Mouse (Mus musculus): ENCODE results near the gene Clcf1.

DNA sequence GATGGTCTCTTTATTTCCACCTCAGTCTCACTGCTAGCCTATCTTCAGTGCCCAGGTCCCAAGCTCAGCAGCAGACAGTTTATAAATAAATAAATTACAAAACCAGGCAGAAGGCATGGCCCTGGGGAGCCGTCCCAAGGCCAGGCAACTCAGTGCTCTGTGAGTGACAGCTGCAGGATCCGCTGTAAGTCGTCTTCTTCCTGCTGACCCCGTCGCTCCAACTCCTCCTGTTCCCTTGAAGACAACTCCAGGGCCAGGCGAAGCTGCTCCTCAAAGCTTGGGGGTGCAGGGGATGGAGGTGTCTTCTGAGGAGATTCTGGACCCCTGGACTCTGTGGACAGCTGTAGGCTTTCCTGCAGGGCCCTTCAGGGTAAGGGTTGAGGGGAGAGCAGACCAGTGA is 56.1 kb downstream of the Clcf1 start:
- no peak for TF ChIP-seq CTCF (IDR thresholded peaks at IDR 0.05)
- TF ChIP-seq EP300 (IDR thresholded peaks at IDR 0.05) = no peak
